Mouse (Mus musculus): ENCODE results near the gene Atxn7l3.

DNA sequence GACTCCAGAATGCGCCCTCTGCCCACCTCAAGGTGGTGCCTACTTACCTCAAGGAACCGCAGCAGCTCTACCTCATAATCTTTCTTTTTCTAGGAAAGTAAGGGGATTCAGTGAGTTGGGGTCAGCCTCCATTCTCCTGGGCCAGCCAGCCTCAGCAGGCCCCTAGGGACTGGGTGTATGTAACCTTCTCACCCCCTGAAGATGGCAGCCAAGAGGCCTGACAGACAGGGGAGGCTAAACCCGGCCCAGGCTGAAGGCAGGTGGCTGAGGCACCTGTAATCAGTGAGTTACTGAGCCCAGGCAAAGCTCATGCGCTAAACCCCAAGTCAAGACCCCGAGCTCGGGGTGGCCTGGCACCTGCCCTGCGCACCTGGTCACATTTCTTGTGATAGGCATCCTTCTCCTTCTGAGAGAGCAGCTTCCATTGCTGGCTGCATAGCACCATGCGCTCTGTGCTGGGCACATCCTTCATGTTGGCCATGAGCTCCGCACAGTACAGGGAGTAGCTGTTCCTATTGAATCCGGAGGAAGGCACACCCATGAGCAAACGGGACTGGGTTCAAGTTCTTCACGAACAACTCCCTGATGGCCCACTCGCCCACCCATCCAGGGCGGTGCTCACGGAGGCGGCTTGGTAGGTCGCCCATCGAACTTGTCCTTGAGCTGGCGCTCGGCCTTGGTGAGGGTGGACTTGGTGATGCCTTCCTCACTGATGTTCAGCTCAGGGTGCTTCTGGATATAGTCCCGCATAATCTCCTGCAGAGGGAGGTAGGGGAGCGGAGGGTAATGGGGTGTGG is 13.6 kb upstream of the Atxn7l3 start:
- peak; percentile 2; the same call in 1 of the 2 replicates for TF ChIP-seq CTCF (IDR thresholded peaks at IDR 0.05; ENCODE audit: low read depth)
- no peak for TF ChIP-seq EP300 (IDR thresholded peaks at IDR 0.05; ENCODE audit: low read depth)

All from liver, postnatal 0 days (tissue).